Mouse (Mus musculus): Measurements from ENCODE around the gene Nxnl1. TPM values are rescaled to one million over a fixed set of nuclear protein-coding genes. Genes with fewer than 3 reads are reported as not detected.

Nxnl1 gene
- polyA plus RNA-seq, 1 experiment from 2014 or later, result not detected

- no peak for ATAC-seq (ENCODE audit: low read depth)
- H3K9ac ChIP-seq (ENCODE audit: low read depth, low read length), result no peak overlapping the region
Observed at GRCm38 (mm10) chr8:71563992-71564391, 2.4 kb downstream of the Nxnl1 start.

GRCm38 (mm10) chr8:71562751-71563150, 3.6 kb downstream of the Nxnl1 start:
- WGBS (ENCODE audit: insufficient replicate concordance), result 1% methylated on average over 33 of the region's 33 CpGs
- Histone ChIP-seq H3K36me3 (ENCODE audit: control insufficient read depth, insufficient read depth) (no peaks in the 10 kb centered on the region), H3K4me1 (ENCODE audit: control insufficient read depth, low read depth, low read length) (peaks cover 20% of the 10 kb centered on the region), H3K9me3 (replicated peaks; ENCODE audit: control insufficient read depth, low read length) (no peaks in the 10 kb centered on the region), H3K27me3 (ENCODE audit: control insufficient read depth, insufficient read depth, low read depth, low read length) (peaks cover 34% of the 10 kb centered on the region), H3K9ac (ENCODE audit: low read depth, low read length) (no peak overlapping the region), H3K4me3 (ENCODE audit: low read depth, low read length) (peak overlapping the region; percentile 28), H3K4me2 (ENCODE audit: low read depth, low read length) (peak overlapping the region; percentile 45), H3K27ac (ENCODE audit: low read length) (no peak overlapping the region)
- 0 out of 2 replicates have a peak, but pooled peaks have one; percentile 35 for ATAC-seq (ENCODE audit: low read depth)

More at GRCm38 (mm10) chr8:71563992-71564391, 2.4 kb downstream of the Nxnl1 start:
- Histone ChIP-seq H3K4me1 (ENCODE audit: control insufficient read depth, low read depth, low read length) (peaks cover 12% of the 10 kb centered on the region), H3K9me3 (replicated peaks; ENCODE audit: control insufficient read depth, low read length) (no peaks in the 10 kb centered on the region), H3K27me3 (ENCODE audit: control insufficient read depth, insufficient read depth, low read depth, low read length) (peaks cover 27% of the 10 kb centered on the region), H3K27ac (ENCODE audit: low read length) (no peak overlapping the region), H3K4me2 (ENCODE audit: low read depth, low read length) (no peak overlapping the region), H3K4me3 (ENCODE audit: low read depth, low read length) (no peak overlapping the region), H3K36me3 (ENCODE audit: control insufficient read depth, insufficient read depth) (no peaks in the 10 kb centered on the region)
- WGBS (ENCODE audit: insufficient replicate concordance), result 68% methylated on average over 4 of the region's 4 CpGs

GRCm38 (mm10) chr8:71561401-71561800, 5.0 kb downstream of the Nxnl1 start:
- Histone ChIP-seq H3K4me3 (ENCODE audit: low read depth, low read length) (no peak overlapping the region), H3K27me3 (ENCODE audit: control insufficient read depth, insufficient read depth, low read depth, low read length) (peaks cover 40% of the 10 kb centered on the region), H3K4me1 (ENCODE audit: control insufficient read depth, low read depth, low read length) (peaks cover 20% of the 10 kb centered on the region), H3K27ac (ENCODE audit: low read length) (no peak overlapping the region), H3K9me3 (replicated peaks; ENCODE audit: control insufficient read depth, low read length) (no peaks in the 10 kb centered on the region), H3K9ac (ENCODE audit: low read depth, low read length) (no peak overlapping the region), H3K4me2 (ENCODE audit: low read depth, low read length) (no peak overlapping the region), H3K36me3 (ENCODE audit: control insufficient read depth, insufficient read depth) (no peaks in the 10 kb centered on the region)
- 4% methylated on average over 15 of the region's 15 CpGs for WGBS (ENCODE audit: insufficient replicate concordance)
- no peak for ATAC-seq (ENCODE audit: low read depth)

- Histone ChIP-seq H3K9ac (ENCODE audit: low read depth, low read length) (no peak overlapping the region), H3K4me3 (ENCODE audit: low read depth, low read length) (no peak overlapping the region), H3K27me3 (ENCODE audit: control insufficient read depth, insufficient read depth, low read depth, low read length) (peaks cover 40% of the 10 kb centered on the region), H3K27ac (ENCODE audit: low read length) (no peak overlapping the region), H3K9me3 (replicated peaks; ENCODE audit: control insufficient read depth, low read length) (no peaks in the 10 kb centered on the region), H3K4me1 (ENCODE audit: control insufficient read depth, low read depth, low read length) (peaks cover 20% of the 10 kb centered on the region), H3K36me3 (ENCODE audit: control insufficient read depth, insufficient read depth) (no peaks in the 10 kb centered on the region), H3K4me2 (ENCODE audit: low read depth, low read length) (no peak overlapping the region)
- WGBS (ENCODE audit: insufficient replicate concordance), result 82% methylated on average over 5 of the region's 5 CpGs
- no peak for ATAC-seq (ENCODE audit: low read depth)
Observed at GRCm38 (mm10) chr8:71560765-71561164, 5.6 kb downstream of the Nxnl1 start.

- H3K4me3 ChIP-seq (ENCODE audit: low read depth, low read length), result no peak overlapping the region
- peaks cover 20% of the 10 kb centered on the region for H3K4me1 ChIP-seq (ENCODE audit: control insufficient read depth, low read depth, low read length)
- no peak overlapping the region for H3K27ac ChIP-seq (ENCODE audit: low read length)
- H3K27me3 ChIP-seq (ENCODE audit: control insufficient read depth, insufficient read depth, low read depth, low read length), result peaks cover 40% of the 10 kb centered on the region
- no peak overlapping the region for H3K4me2 ChIP-seq (ENCODE audit: low read depth, low read length)
- no peaks in the 10 kb centered on the region for H3K9me3 ChIP-seq (replicated peaks; ENCODE audit: control insufficient read depth, low read length)
- no peak for ATAC-seq (ENCODE audit: low read depth)
- H3K9ac ChIP-seq (ENCODE audit: low read depth, low read length), result no peak overlapping the region
- H3K36me3 ChIP-seq (ENCODE audit: control insufficient read depth, insufficient read depth), result no peaks in the 10 kb centered on the region
- 41% methylated on average over 3 of the region's 3 CpGs for WGBS (ENCODE audit: insufficient replicate concordance)
Observed at GRCm38 (mm10) chr8:71560071-71560470, 6.3 kb downstream of the Nxnl1 start.

- H3K4me2 ChIP-seq (ENCODE audit: low read depth, low read length), result peak overlapping the region; percentile 76
- H3K4me1 ChIP-seq (ENCODE audit: control insufficient read depth, low read depth, low read length), result peaks cover 24% of the 10 kb centered on the region
- H3K4me3 ChIP-seq (ENCODE audit: low read depth, low read length), result peak overlapping the region; percentile 53
- H3K36me3 ChIP-seq (ENCODE audit: control insufficient read depth, insufficient read depth), result no peaks in the 10 kb centered on the region
- H3K27me3 ChIP-seq (ENCODE audit: control insufficient read depth, insufficient read depth, low read depth, low read length), result peaks cover 40% of the 10 kb centered on the region
- peak overlapping the region; percentile 50; the same call in 1 of the 2 replicates for H3K9ac ChIP-seq (ENCODE audit: low read depth, low read length)
- 3% methylated on average over 24 of the region's 24 CpGs for WGBS (ENCODE audit: insufficient replicate concordance)
- no peaks in the 10 kb centered on the region for H3K9me3 ChIP-seq (replicated peaks; ENCODE audit: control insufficient read depth, low read length)
- H3K27ac ChIP-seq (ENCODE audit: low read length), result no peak overlapping the region
- ATAC-seq (ENCODE audit: low read depth), result peak; percentile 74
Observed at GRCm38 (mm10) chr8:71558958-71559690, 7.3 kb downstream of the Nxnl1 start.

GRCm38 (mm10) chr8:71558071-71558957, 8.1 kb downstream of the Nxnl1 start, which contains the start of gene Tmem221:
Gene Tmem221, minus strand, starts transcription at chr8:71558871.
- H3K4me3 ChIP-seq (ENCODE audit: low read depth, low read length), result peak within 1 kb of the TSS; percentile 53
- H3K27me3 ChIP-seq (ENCODE audit: control insufficient read depth, insufficient read depth, low read depth, low read length), result peaks cover 40% of the 10 kb centered on the region
- H3K27ac ChIP-seq (ENCODE audit: low read length), result no peak within 1 kb of the TSS
- peaks cover 24% of the 10 kb centered on the region for H3K4me1 ChIP-seq (ENCODE audit: control insufficient read depth, low read depth, low read length)
- H3K9ac ChIP-seq (ENCODE audit: low read depth, low read length), result peak within 1 kb of the TSS; percentile 50; the same call in 1 of the 2 replicates
- 0 out of 2 replicates have a peak, but pooled peaks have one; percentile 1 for ATAC-seq (ENCODE audit: low read depth)
- no peaks in the 10 kb centered on the region for H3K36me3 ChIP-seq (ENCODE audit: control insufficient read depth, insufficient read depth)
- H3K4me2 ChIP-seq (ENCODE audit: low read depth, low read length), result peak within 1 kb of the TSS; percentile 76
- no peaks in the 10 kb centered on the region for H3K9me3 ChIP-seq (replicated peaks; ENCODE audit: control insufficient read depth, low read length)
- WGBS (ENCODE audit: insufficient replicate concordance), result 4% methylated on average over 70 of the region's 70 CpGs

- WGBS (ENCODE audit: insufficient replicate concordance), result 80% methylated on average over 2 of the region's 2 CpGs
- Histone ChIP-seq H3K27ac (ENCODE audit: low read length) (no peak overlapping the region), H3K4me2 (ENCODE audit: low read depth, low read length) (no peak overlapping the region), H3K9ac (ENCODE audit: low read depth, low read length) (no peak overlapping the region), H3K27me3 (ENCODE audit: control insufficient read depth, insufficient read depth, low read depth, low read length) (peaks cover 21% of the 10 kb centered on the region), H3K4me3 (ENCODE audit: low read depth, low read length) (no peak overlapping the region), H3K4me1 (ENCODE audit: control insufficient read depth, low read depth, low read length) (peaks cover 16% of the 10 kb centered on the region), H3K9me3 (replicated peaks; ENCODE audit: control insufficient read depth, low read length) (no peaks in the 10 kb centered on the region), H3K36me3 (ENCODE audit: control insufficient read depth, insufficient read depth) (no peaks in the 10 kb centered on the region)
- no peak for ATAC-seq (ENCODE audit: low read depth)
Observed at GRCm38 (mm10) chr8:71554644-71555043, 11.8 kb downstream of the Nxnl1 start.

Measured in liver, embryonic 16.5 days (tissue).